Mouse (Mus musculus): Measurements from ENCODE around the gene Sgsm1.

DNA sequence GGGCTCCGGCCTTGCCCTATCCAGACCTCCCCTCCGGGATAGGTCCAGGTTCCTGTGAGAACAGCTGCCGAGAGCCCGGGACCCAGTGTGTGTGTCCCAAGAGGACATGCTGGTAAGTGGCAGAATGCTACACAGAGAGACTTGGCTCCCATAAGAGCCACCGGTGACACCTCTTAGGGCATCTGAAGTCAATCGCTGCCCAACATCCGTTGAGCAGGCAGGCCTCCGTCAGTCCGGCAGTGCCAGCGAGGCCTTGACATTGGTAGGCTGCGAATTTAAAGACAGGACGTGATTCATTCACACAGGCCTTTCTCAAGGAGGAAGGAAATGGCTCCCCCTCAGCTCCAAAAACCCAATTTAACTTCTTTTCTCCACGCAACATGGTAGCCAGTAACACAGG is 100.7 kb downstream of the Sgsm1 start:
- TF ChIP-seq GATA1 (IDR thresholded peaks at IDR 0.05; ENCODE audit: borderline replicate concordance, low read length) (no peak), FLI1 (IDR thresholded peaks at IDR 0.05; ENCODE audit: low read length) (no peak)

Data from megakaryocyte, embryonic 14.5 days (primary cell).